Mouse (Mus musculus) olfactory bulb, adult 2 months (tissue): Measurements from ENCODE around the gene Ern2.

Experiments used
- CTCF ChIP-seq: fragments of 200-500 bp; IDR thresholded peaks from 2 replicates; pipeline ENCODE4 v1.5.1; 2012; ENCODE audit warnings: low read depth, mild to moderate bottlenecking, low read length, moderate library complexity; ENCODE audit not compliant: insufficient read depth
- POLR2A ChIP-seq: fragments of 200-500 bp; IDR thresholded peaks from 2 replicates; pipeline ENCODE4 v1.6.1; 2012; ENCODE audit warnings: mild to moderate bottlenecking, low read depth, low read length, moderate library complexity; ENCODE audit not compliant: insufficient read depth

DNA sequence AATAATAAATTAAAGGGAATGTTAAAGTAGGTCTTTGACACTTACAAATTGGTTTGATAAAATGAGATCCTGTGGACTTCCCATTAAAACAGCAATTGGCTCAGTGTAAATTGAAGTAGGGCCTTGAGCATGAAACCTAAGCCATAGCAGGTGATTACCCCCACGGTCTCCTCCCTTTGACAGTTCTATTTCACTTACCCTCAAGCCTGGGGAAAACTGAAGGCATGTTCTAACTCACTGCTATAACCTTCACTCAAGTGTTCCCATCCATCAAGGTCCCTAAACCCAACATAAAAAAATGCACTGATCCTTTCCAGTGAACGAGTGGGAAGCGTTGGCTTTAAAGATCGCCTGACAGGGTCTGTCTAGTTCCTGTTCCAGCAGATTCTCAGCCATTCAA, 44.9 kb upstream of the Ern2 start:
- TF ChIP-seq POLR2A (no peak), CTCF (no peak)
